Comparison of ENCODE assay signal across 8 mouse cellular contexts in genomic region chr9:89826712-89827548, GRCm38 (mm10).
DNase-seq lines count a peak whose midpoint lies in the region; ATAC-seq lines count a peak whose summit lies in the region.

No protein-coding gene starts in this region.

- DNase-seq in adrenal gland, adult 18-20 months (ENCODE audit: low spot score in 2 of 2): peak; percentile 90 to 93
- peak; percentile 94 for DNase-seq in embryo, embryonic 10.5 days (ENCODE audit: low spot score)
- peak; percentile 39 for DNase-seq in gastrocnemius, postnatal 25 days
- DNase-seq in left cerebral cortex, adult 9 months (ENCODE audit: low spot score in 2 of 2): peak; percentile 69 to 97
- DNase-seq in right cerebral cortex, postnatal 10 days (ENCODE audit: low spot score in 2 of 2): peak; percentile 91 to 92
- peak; percentile 91 for DNase-seq in urinary bladder, postnatal 14 days (ENCODE audit: low spot score)

- ATAC-seq in inflammation-experienced regulatory T-cells, adult 6 months: peak; percentile 88
- peak; percentile 86 for ATAC-seq in megakaryocyte progenitor cell, adult 5-6 weeks (replicated peaks; ENCODE audit: poor library complexity)

Comparison
In these comparisons a context has a peak if more than half of its experiments do, and no peak if none do; other contexts are left out.
1. Peak in every context shown above with its lines: DNase-seq and ATAC-seq.
2. DNase-seq: peak in every context shown above with its lines; median percentile 94 in embryo, embryonic 10.5 days; 92 in adrenal gland, adult 18-20 months; 92 in right cerebral cortex, postnatal 10 days; 91 in urinary bladder, postnatal 14 days; 83 in left cerebral cortex, adult 9 months; 39 in gastrocnemius, postnatal 25 days.